Mouse (Mus musculus): ENCODE measurements at regions not wholly inside any gene's neighbourhood (a gene's known extent, or its start where the extent isn't known, plus 50 kb on each side); places are given as distances from the start of the nearest gene placed in this dataset.

DNA sequence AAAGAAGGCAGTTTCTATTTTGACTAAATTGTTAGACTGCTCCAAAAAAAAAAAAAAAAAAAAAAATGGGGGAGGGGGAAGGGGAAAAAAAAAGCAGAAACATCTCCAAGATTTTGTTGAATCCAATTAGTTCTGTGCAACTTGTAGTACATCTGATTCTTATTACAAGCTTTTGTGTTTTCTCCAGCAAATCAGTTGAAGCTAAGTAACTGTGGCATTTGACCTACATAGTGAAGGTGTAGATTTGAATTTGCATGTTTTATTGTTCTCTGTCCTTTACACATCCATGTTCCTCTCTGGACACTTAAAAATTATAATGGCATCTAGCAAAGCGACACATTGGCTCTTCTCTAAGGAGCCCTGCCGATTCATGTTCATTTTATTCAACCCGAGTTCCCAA, 192.6 kb downstream of the Pax3 start:
- no peaks in the 10 kb centered on the region for H3K9me3 ChIP-seq (replicated peaks; ENCODE audit: control insufficient read depth, low read length)
- H3K9ac ChIP-seq (ENCODE audit: low read depth, low read length), result no peak overlapping the region
- no peak for ATAC-seq (ENCODE audit: low read depth)
- 79% methylated on average over 3 of the region's 3 CpGs for WGBS (ENCODE audit: insufficient replicate concordance)
- no peaks in the 10 kb centered on the region for H3K4me1 ChIP-seq (ENCODE audit: control insufficient read depth, low read depth, low read length)
- no peak overlapping the region for H3K27ac ChIP-seq (ENCODE audit: low read length)
- no peak overlapping the region for H3K4me2 ChIP-seq (ENCODE audit: low read depth, low read length)
- H3K4me3 ChIP-seq (ENCODE audit: low read depth, low read length), result no peak overlapping the region
- no peaks in the 10 kb centered on the region for H3K36me3 ChIP-seq (ENCODE audit: control insufficient read depth, insufficient read depth)
- H3K27me3 ChIP-seq (ENCODE audit: control insufficient read depth, insufficient read depth, low read depth, low read length), result no peaks in the 10 kb centered on the region

DNA sequence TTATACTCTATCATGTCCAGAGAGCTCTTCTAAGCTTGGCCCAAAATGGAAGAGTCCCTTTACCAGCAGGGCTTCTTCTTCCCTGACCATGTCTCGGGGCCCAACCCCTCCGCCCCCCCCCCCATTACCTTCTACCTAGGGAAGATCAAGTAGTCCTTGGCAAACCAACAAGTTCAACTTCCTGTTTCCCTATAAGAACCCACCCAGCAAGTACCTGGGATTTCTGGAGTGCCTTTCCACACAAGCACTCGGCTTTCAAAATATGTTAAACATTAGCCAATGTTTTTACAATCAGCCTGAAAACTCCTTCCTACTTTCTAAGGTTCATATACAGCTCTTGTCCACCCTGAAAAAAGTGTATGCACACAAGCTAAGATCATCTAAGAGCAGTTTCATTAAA, 198.2 kb downstream of the Pax3 start:
- ATAC-seq (ENCODE audit: low read depth), result no peak
- no peak overlapping the region for H3K27ac ChIP-seq (ENCODE audit: low read length)
- no peaks in the 10 kb centered on the region for H3K9me3 ChIP-seq (replicated peaks; ENCODE audit: control insufficient read depth, low read length)
- H3K4me3 ChIP-seq (ENCODE audit: low read depth, low read length), result no peak overlapping the region
- H3K27me3 ChIP-seq (ENCODE audit: control insufficient read depth, insufficient read depth, low read depth, low read length), result no peaks in the 10 kb centered on the region
- H3K4me1 ChIP-seq (ENCODE audit: control insufficient read depth, low read depth, low read length), result no peaks in the 10 kb centered on the region
- WGBS (ENCODE audit: insufficient replicate concordance), result 43% methylated on average over 2 of the region's 3 CpGs
- H3K36me3 ChIP-seq (ENCODE audit: control insufficient read depth, insufficient read depth), result no peaks in the 10 kb centered on the region
- H3K4me2 ChIP-seq (ENCODE audit: low read depth, low read length), result no peak overlapping the region
- no peak overlapping the region for H3K9ac ChIP-seq (ENCODE audit: low read depth, low read length)

DNA sequence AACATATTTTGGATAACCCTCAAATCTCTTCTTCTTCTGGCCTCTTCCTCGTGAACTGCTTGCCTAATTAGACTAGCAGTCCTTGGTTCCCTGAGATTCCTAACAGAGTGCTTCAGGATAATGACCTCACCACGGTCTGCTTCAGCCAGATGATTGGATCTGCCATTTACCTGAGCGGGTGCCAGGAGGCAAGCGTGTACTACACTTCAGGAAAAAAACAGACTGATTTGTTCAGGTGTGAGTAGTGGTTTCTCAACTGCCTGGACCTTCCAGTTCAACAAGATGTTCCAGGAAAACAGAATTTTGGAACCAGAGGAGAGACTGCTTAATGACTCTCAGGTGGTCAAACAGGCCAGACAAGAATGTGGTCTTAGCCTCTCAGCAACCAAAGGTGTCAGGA, 215.4 kb downstream of the Pax3 start:
- Histone ChIP-seq H3K9me3 (replicated peaks; ENCODE audit: control insufficient read depth, low read length) (no peaks in the 10 kb centered on the region), H3K4me3 (ENCODE audit: low read depth, low read length) (no peak overlapping the region), H3K27me3 (ENCODE audit: control insufficient read depth, insufficient read depth, low read depth, low read length) (no peaks in the 10 kb centered on the region), H3K4me1 (ENCODE audit: control insufficient read depth, low read depth, low read length) (no peaks in the 10 kb centered on the region), H3K27ac (ENCODE audit: low read length) (no peak overlapping the region), H3K36me3 (ENCODE audit: control insufficient read depth, insufficient read depth) (no peaks in the 10 kb centered on the region), H3K4me2 (ENCODE audit: low read depth, low read length) (no peak overlapping the region), H3K9ac (ENCODE audit: low read depth, low read length) (no peak overlapping the region)
- WGBS (ENCODE audit: insufficient replicate concordance), result 52% methylated on average over 4 of the region's 4 CpGs
- ATAC-seq (ENCODE audit: low read depth), result no peak

DNA sequence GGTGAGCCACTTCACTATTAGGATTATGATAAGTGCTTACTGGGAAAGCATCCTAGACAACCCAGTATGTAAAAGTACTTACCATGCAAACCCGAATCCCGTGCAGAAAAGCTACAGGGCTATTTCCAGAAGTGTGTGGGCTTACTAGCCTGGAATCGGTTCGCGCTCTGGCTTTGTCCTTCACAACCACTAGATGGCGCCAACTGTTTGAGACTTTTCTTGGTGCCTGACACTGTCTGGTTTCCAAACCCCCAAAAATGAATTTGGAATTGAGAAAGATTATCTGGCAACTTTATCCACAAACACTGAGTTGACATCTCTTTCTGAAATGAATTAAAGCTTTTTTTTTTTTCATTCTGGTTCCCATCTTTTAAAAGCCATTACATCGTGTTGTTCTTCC, 218.2 kb downstream of the Pax3 start:
- ATAC-seq (ENCODE audit: low read depth), result no peak
- WGBS (ENCODE audit: insufficient replicate concordance), result 5% methylated on average over 7 of the region's 7 CpGs
- no peaks in the 10 kb centered on the region for H3K36me3 ChIP-seq (ENCODE audit: control insufficient read depth, insufficient read depth)
- no peaks in the 10 kb centered on the region for H3K27me3 ChIP-seq (ENCODE audit: control insufficient read depth, insufficient read depth, low read depth, low read length)
- H3K4me2 ChIP-seq (ENCODE audit: low read depth, low read length), result no peak overlapping the region
- H3K9me3 ChIP-seq (replicated peaks; ENCODE audit: control insufficient read depth, low read length), result no peaks in the 10 kb centered on the region
- no peaks in the 10 kb centered on the region for H3K4me1 ChIP-seq (ENCODE audit: control insufficient read depth, low read depth, low read length)
- no peak overlapping the region for H3K27ac ChIP-seq (ENCODE audit: low read length)
- H3K4me3 ChIP-seq (ENCODE audit: low read depth, low read length), result no peak overlapping the region
- H3K9ac ChIP-seq (ENCODE audit: low read depth, low read length), result no peak overlapping the region

DNA sequence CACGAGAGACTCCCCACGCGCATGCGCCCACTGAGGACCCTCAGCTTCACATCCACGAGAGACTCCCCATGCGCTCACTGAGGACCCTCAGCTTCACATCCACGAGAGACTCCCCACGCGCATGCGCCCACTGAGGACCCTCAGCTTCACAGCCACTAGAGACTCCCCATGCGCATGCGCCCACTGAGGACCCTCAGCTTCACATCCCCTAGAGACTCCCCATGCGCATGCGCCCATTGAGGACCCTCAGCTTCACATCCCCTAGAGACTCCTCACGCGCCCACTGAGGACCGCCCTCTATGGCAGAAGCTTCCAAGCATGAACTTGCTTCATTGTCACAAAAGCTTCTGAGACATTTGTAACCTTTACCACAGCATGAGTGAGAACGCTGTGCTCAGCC, 221.0 kb downstream of the Pax3 start:
- WGBS (ENCODE audit: insufficient replicate concordance), result 79% methylated on average over 18 of the region's 18 CpGs
- no peak for ATAC-seq (ENCODE audit: low read depth)
- no peaks in the 10 kb centered on the region for H3K9me3 ChIP-seq (replicated peaks; ENCODE audit: control insufficient read depth, low read length)
- no peak overlapping the region for H3K4me3 ChIP-seq (ENCODE audit: low read depth, low read length)
- no peak overlapping the region for H3K9ac ChIP-seq (ENCODE audit: low read depth, low read length)
- H3K4me2 ChIP-seq (ENCODE audit: low read depth, low read length), result no peak overlapping the region
- no peak overlapping the region for H3K27ac ChIP-seq (ENCODE audit: low read length)
- no peaks in the 10 kb centered on the region for H3K36me3 ChIP-seq (ENCODE audit: control insufficient read depth, insufficient read depth)
- no peaks in the 10 kb centered on the region for H3K27me3 ChIP-seq (ENCODE audit: control insufficient read depth, insufficient read depth, low read depth, low read length)
- no peaks in the 10 kb centered on the region for H3K4me1 ChIP-seq (ENCODE audit: control insufficient read depth, low read depth, low read length)

DNA sequence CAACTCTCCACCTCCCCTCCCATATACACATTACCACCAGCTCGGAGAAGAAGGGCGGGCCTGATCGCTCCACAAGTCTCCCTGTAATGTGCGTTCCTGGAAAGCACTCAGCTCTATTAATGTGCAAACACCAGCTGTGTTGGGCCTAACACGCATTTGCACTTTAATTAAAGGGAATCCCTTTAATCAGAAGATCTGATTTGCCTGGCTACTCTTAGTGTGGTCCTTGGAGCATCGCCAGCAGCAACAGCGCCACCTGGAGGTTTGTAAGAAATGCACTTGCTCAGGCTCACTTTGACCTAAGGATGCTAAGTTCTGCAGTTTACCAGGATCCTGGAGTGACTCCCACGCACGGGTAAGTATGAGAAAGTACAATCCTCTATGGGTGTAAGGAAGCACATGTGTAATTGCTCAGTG, 224.6 kb downstream of the Pax3 start:
- H3K36me3 ChIP-seq (ENCODE audit: control insufficient read depth, insufficient read depth), result no peaks in the 10 kb centered on the region
- no peaks in the 10 kb centered on the region for H3K27me3 ChIP-seq (ENCODE audit: control insufficient read depth, insufficient read depth, low read depth, low read length)
- H3K9ac ChIP-seq (ENCODE audit: low read depth, low read length), result no peak overlapping the region
- H3K27ac ChIP-seq (ENCODE audit: low read length), result no peak overlapping the region
- no peaks in the 10 kb centered on the region for H3K4me1 ChIP-seq (ENCODE audit: control insufficient read depth, low read depth, low read length)
- 18% methylated on average over 9 of the region's 9 CpGs for WGBS (ENCODE audit: insufficient replicate concordance)
- H3K4me2 ChIP-seq (ENCODE audit: low read depth, low read length), result no peak overlapping the region
- ATAC-seq (ENCODE audit: low read depth), result no peak
- H3K4me3 ChIP-seq (ENCODE audit: low read depth, low read length), result no peak overlapping the region
- H3K9me3 ChIP-seq (replicated peaks; ENCODE audit: control insufficient read depth, low read length), result no peaks in the 10 kb centered on the region

- Histone ChIP-seq H3K27me3 (ENCODE audit: control insufficient read depth, insufficient read depth, low read depth, low read length) (no peaks in the 10 kb centered on the region), H3K36me3 (ENCODE audit: control insufficient read depth, insufficient read depth) (no peaks in the 10 kb centered on the region), H3K27ac (ENCODE audit: low read length) (no peak overlapping the region), H3K9ac (ENCODE audit: low read depth, low read length) (no peak overlapping the region), H3K9me3 (replicated peaks; ENCODE audit: control insufficient read depth, low read length) (no peaks in the 10 kb centered on the region), H3K4me1 (ENCODE audit: control insufficient read depth, low read depth, low read length) (no peaks in the 10 kb centered on the region), H3K4me2 (ENCODE audit: low read depth, low read length) (no peak overlapping the region), H3K4me3 (ENCODE audit: low read depth, low read length) (no peak overlapping the region)
- no peak for ATAC-seq (ENCODE audit: low read depth)
- 17% methylated on average over 3 of the region's 3 CpGs for WGBS (ENCODE audit: insufficient replicate concordance)
Measured at GRCm38 (mm10) chr1:77964656-77965335, 232.1 kb downstream of the Pax3 start.

GRCm38 (mm10) chr1:77959309-77959708, 237.6 kb downstream of the Pax3 start:
- H3K27me3 ChIP-seq (ENCODE audit: control insufficient read depth, insufficient read depth, low read depth, low read length), result no peaks in the 10 kb centered on the region
- no peak overlapping the region for H3K4me3 ChIP-seq (ENCODE audit: low read depth, low read length)
- H3K4me1 ChIP-seq (ENCODE audit: control insufficient read depth, low read depth, low read length), result no peaks in the 10 kb centered on the region
- no peak overlapping the region for H3K9ac ChIP-seq (ENCODE audit: low read depth, low read length)
- no peak overlapping the region for H3K27ac ChIP-seq (ENCODE audit: low read length)
- no peaks in the 10 kb centered on the region for H3K9me3 ChIP-seq (replicated peaks; ENCODE audit: control insufficient read depth, low read length)
- H3K36me3 ChIP-seq (ENCODE audit: control insufficient read depth, insufficient read depth), result no peaks in the 10 kb centered on the region
- 32% methylated on average over 1 of the region's 1 CpGs for WGBS (ENCODE audit: insufficient replicate concordance)
- no peak overlapping the region for H3K4me2 ChIP-seq (ENCODE audit: low read depth, low read length)
- no peak for ATAC-seq (ENCODE audit: low read depth)

GRCm38 (mm10) chr1:77957156-77957767, 239.7 kb downstream of the Pax3 start:
- H3K4me1 ChIP-seq (ENCODE audit: control insufficient read depth, low read depth, low read length), result no peaks in the 10 kb centered on the region
- 54% methylated on average over 8 of the region's 8 CpGs for WGBS (ENCODE audit: insufficient replicate concordance)
- no peaks in the 10 kb centered on the region for H3K36me3 ChIP-seq (ENCODE audit: control insufficient read depth, insufficient read depth)
- H3K4me3 ChIP-seq (ENCODE audit: low read depth, low read length), result no peak overlapping the region
- no peak overlapping the region for H3K4me2 ChIP-seq (ENCODE audit: low read depth, low read length)
- H3K9ac ChIP-seq (ENCODE audit: low read depth, low read length), result no peak overlapping the region
- no peaks in the 10 kb centered on the region for H3K27me3 ChIP-seq (ENCODE audit: control insufficient read depth, insufficient read depth, low read depth, low read length)
- ATAC-seq (ENCODE audit: low read depth), result no peak
- H3K9me3 ChIP-seq (replicated peaks; ENCODE audit: control insufficient read depth, low read length), result no peaks in the 10 kb centered on the region
- no peak overlapping the region for H3K27ac ChIP-seq (ENCODE audit: low read length)
